Mouse (Mus musculus) CH12.LX (cell line): ENCODE results near the gene Cldn13. TPM values are rescaled to one million over a fixed set of nuclear protein-coding genes. Genes with fewer than 3 reads are reported as not detected.

Experiments used
- DNase-seq: peaks from one replicate; pipeline ENCODE4 v3.0.0-alpha.2; 2013; ENCODE audit errors: extremely low read depth
- H3K27ac ChIP-seq: 2 replicates; pipeline ENCODE4 v1.5.1; 2012; ENCODE audit warnings: low read depth, mild to moderate bottlenecking, control low read depth, moderate library complexity; ENCODE audit not compliant: insufficient read depth
- H3K27me3 ChIP-seq: replicated peaks from 2 replicates; pipeline ENCODE3; 2012; ENCODE audit warnings: inconsistent platforms
- H3K36me3 ChIP-seq, 2 experiments: replicated peaks in 1 of 2; 2 replicates each; pipeline versions ENCODE3 to v1.6.1; 2012; ENCODE audit warnings: inconsistent platforms in 1 of 2, low read length in 1 of 2, mild to moderate bottlenecking in 1 of 2, mixed read lengths in 1 of 2, moderate library complexity in 1 of 2; ENCODE audit not compliant: control insufficient read depth in 1 of 2, insufficient read depth in 1 of 2
- H3K4me1 ChIP-seq, 2 experiments: 2 replicates each; pipeline ENCODE4 v1.6.1; 2012; ENCODE audit warnings: inconsistent platforms in 1 of 2, moderate library complexity in 1 of 2; ENCODE audit not compliant: insufficient read depth in 2 of 2, control insufficient read depth in 1 of 2
- H3K4me2 ChIP-seq: 2 replicates; pipeline ENCODE4 v1.6.1; 2012; ENCODE audit warnings: low read depth, mild to moderate bottlenecking, control low read depth; ENCODE audit not compliant: poor library complexity, insufficient read depth, severe bottlenecking
- H3K4me3 ChIP-seq, 3 experiments: fragments of 150-350 bp in 1 of 3; sonication (generic) in 1 of 3; replicated peaks in 1 of 3; 2 replicates each; pipeline versions ENCODE3 to v1.5.1; 2011 to 2012; ENCODE audit warnings: low read depth in 2 of 3, low read length in 2 of 3, mild to moderate bottlenecking in 2 of 3, moderate library complexity in 2 of 3, control low read depth in 1 of 3, improper control_type of control experiment in 1 of 3, inconsistent platforms in 1 of 3, mixed read lengths in 1 of 3; ENCODE audit not compliant: poor library complexity in 1 of 3
- H3K79me2 ChIP-seq: replicated peaks from 2 replicates; pipeline ENCODE4 v1.6.1; 2012; ENCODE audit warnings: mild to moderate bottlenecking, moderate library complexity; ENCODE audit not compliant: control insufficient read depth, poor library complexity, insufficient read depth, severe bottlenecking; ENCODE audit errors: extremely low read depth
- H3K9ac ChIP-seq: 2 replicates; pipeline ENCODE4 v1.6.1; 2012; ENCODE audit warnings: low read depth, mild to moderate bottlenecking, control low read depth, moderate library complexity; ENCODE audit not compliant: insufficient read depth
- H3K9me3 ChIP-seq: replicated peaks from 2 replicates; pipeline ENCODE3; 2012; ENCODE audit warnings: low read length, inconsistent platforms, mixed read lengths
- BHLHE40 ChIP-seq: IDR thresholded peaks from 2 replicates; pipeline ENCODE4 v1.6.1; 2011; ENCODE audit warnings: mild to moderate bottlenecking, low read depth, low read length, improper control_type of control experiment
- ELF1 ChIP-seq: IDR thresholded peaks from 2 replicates; pipeline ENCODE4 v1.6.1; 2014; ENCODE audit warnings: low read depth, mild to moderate bottlenecking, inconsistent platforms, low read length, improper control_type of control experiment
- GABPA ChIP-seq: IDR thresholded peaks from 2 replicates; pipeline ENCODE4 v1.6.1; 2012; ENCODE audit warnings: low read depth, low read length, improper control_type of control experiment, inconsistent platforms; ENCODE audit not compliant: insufficient replicate concordance
- IRF4 ChIP-seq: IDR thresholded peaks from 2 replicates; pipeline ENCODE4 v1.6.1; 2014; ENCODE audit warnings: low read depth, mild to moderate bottlenecking, inconsistent platforms, low read length, improper control_type of control experiment
- PAX5 ChIP-seq: IDR thresholded peaks from 2 replicates; pipeline ENCODE4 v1.6.1; 2012; ENCODE audit warnings: low read length, inconsistent platforms, mixed read lengths
- RAD21 ChIP-seq: IDR thresholded peaks from 2 replicates; pipeline ENCODE4 v1.6.1; 2011; ENCODE audit warnings: low read depth, mild to moderate bottlenecking, low read length, improper control_type of control experiment, moderate library complexity
- RCOR1 ChIP-seq: conservative IDR thresholded peaks from 2 replicates; pipeline ENCODE4 v1.6.1; 2012; ENCODE audit warnings: low read depth, mild to moderate bottlenecking, inconsistent platforms, low read length, improper control_type of control experiment
- SIN3A ChIP-seq: IDR thresholded peaks from 2 replicates; pipeline ENCODE4 v1.6.1; 2012; ENCODE audit warnings: low read length, improper control_type of control experiment, inconsistent platforms
- SMC3 ChIP-seq: IDR thresholded peaks from 2 replicates; pipeline ENCODE4 v1.6.1; 2011; ENCODE audit warnings: low read depth, low read length, improper control_type of control experiment
- UBTF ChIP-seq: IDR thresholded peaks from 2 replicates; pipeline ENCODE4 v1.6.1; 2012; ENCODE audit warnings: low read depth, mild to moderate bottlenecking, inconsistent platforms, low read length, improper control_type of control experiment, moderate library complexity
- ZC3H11A ChIP-seq: IDR thresholded peaks from 2 replicates; pipeline ENCODE4 v1.6.1; 2012; ENCODE audit warnings: low read depth, mild to moderate bottlenecking, inconsistent platforms, low read length, improper control_type of control experiment
- ZKSCAN1 ChIP-seq: IDR thresholded peaks from 2 replicates; pipeline ENCODE4 v1.6.1; 2012; ENCODE audit warnings: low read depth, inconsistent platforms, low read length, improper control_type of control experiment, borderline replicate concordance
- ZNF384 ChIP-seq: IDR thresholded peaks from 2 replicates; pipeline ENCODE4 v1.6.1; 2012; ENCODE audit warnings: low read depth, low read length, improper control_type of control experiment, inconsistent platforms
- dilution Hi-C: fragments of 300-500 bp; cut with MboI; formaldehyde crosslinking; loops from 2 replicates; pipeline ENCODE4 v1.14.3; 2020; ENCODE audit warnings: low sequenced_read_pairs; ENCODE audit not compliant: extremely low pct_unique_long_range_greater_than_20kb, extremely low pct_ligation_motif_present
- in situ Hi-C: fragments of 300-500 bp; cut with MboI; formaldehyde crosslinking; loops from 3 replicates; pipeline ENCODE4 v1.14.3; 2019; ENCODE audit warnings: low sequenced_read_pairs, low pct_ligation_motif_present, low pct_unique_long_range_greater_than_20kb, mixed read lengths
- polyA plus RNA-seq: library from polyadenylated mRNA; unstranded; fragments of >175 nt; gene quantifications from 2 replicates; pipeline ENCODE4 v1.2.1, GENCODE M21; 2012; ENCODE audit warnings: low read depth; ENCODE audit not compliant: insufficient read length
- total RNA-seq, 2 experiments: library from RNA; depleted of rRNA; stranded (reverse); fragments of 300-350 nt in 1 of 2; fragments of >200 nt in 1 of 2; gene quantifications; 2 replicates each; pipeline ENCODE4 v1.2.3; 2012 to 2014

The Cldn13 gene
- total and polyA plus RNA-seq, 3 experiments = not detected

- DNase-seq = no peak
- Histone ChIP-seq H3K9me3 (peaks cover 5% of the 10 kb centered on the region), H3K36me3 (no peaks in the 10 kb centered on the region), H3K4me1 (no peaks in the 10 kb centered on the region), H3K9ac (no peak overlapping the region), H3K4me3 (no peak overlapping the region), H3K79me2 (no peaks in the 10 kb centered on the region), H3K27me3 (peaks cover 84% of the 10 kb centered on the region), H3K27ac (no peak overlapping the region), H3K4me2 (no peak overlapping the region)
- no peak for TF ChIP-seq IRF4
- no peak for TF ChIP-seq SIN3A
- TF ChIP-seq BHLHE40 = no peak
- TF ChIP-seq SMC3 = no peak
- TF ChIP-seq PAX5 = no peak
- TF ChIP-seq UBTF = no peak
- TF ChIP-seq GABPA = no peak
- TF ChIP-seq ELF1 = no peak
- no peak for TF ChIP-seq ZKSCAN1
- TF ChIP-seq RAD21 = no peak
- TF ChIP-seq ZC3H11A = no peak
- TF ChIP-seq ZNF384 = no peak
- in situ Hi-C loops = loop anchor here (25.0 kb wide), 1 partner anchor 96 kb away; no protein-coding TSS in a partner anchor
- dilution Hi-C loops = no loop called here
Measured at GRCm38 (mm10) chr5:134883077-134883476, 32.2 kb downstream of the Cldn13 start.

GRCm38 (mm10) chr5:134876801-134877200 is 38.5 kb downstream of the Cldn13 start:
- peaks cover 7% of the 10 kb centered on the region for H3K9me3 ChIP-seq
- H3K27ac ChIP-seq = no peak overlapping the region
- no peaks in the 10 kb centered on the region for H3K36me3 ChIP-seq
- TF ChIP-seq RCOR1 = no peak
- TF ChIP-seq RAD21 = no peak
- TF ChIP-seq, all 38 proteins: peak for 0
- Histone ChIP-seq H3K27me3 (peaks cover 85% of the 10 kb centered on the region), H3K4me3 (no peak overlapping the region), H3K4me1 (no peaks in the 10 kb centered on the region), H3K9ac (no peak overlapping the region), H3K79me2 (no peaks in the 10 kb centered on the region), H3K4me2 (no peak overlapping the region)
- in situ Hi-C loops = loop anchor here (25.0 kb wide), 1 partner anchor 90 kb away; no protein-coding TSS in a partner anchor
- dilution Hi-C loops = no loop called here
- DNase-seq = no peak

GRCm38 (mm10) chr5:134875245-134875644 is 40.1 kb downstream of the Cldn13 start:
- Histone ChIP-seq H3K4me3 (no peak overlapping the region), H3K4me2 (no peak overlapping the region)

More at GRCm38 (mm10) chr5:134875245-134875644, 40.1 kb downstream of the Cldn13 start:
- Histone ChIP-seq H3K27me3 (peaks cover 84% of the 10 kb centered on the region), H3K27ac (no peak overlapping the region), H3K9me3 (peaks cover 2% of the 10 kb centered on the region), H3K4me1 (no peaks in the 10 kb centered on the region), H3K79me2 (no peaks in the 10 kb centered on the region), H3K36me3 (no peaks in the 10 kb centered on the region), H3K9ac (no peak overlapping the region)
- dilution Hi-C loops = no loop called here
- no peak for DNase-seq
- in situ Hi-C loops = loop anchor here (25.0 kb wide), 1 partner anchor 88 kb away; no protein-coding TSS in a partner anchor
- no peak for TF ChIP-seq BHLHE40
